Mouse (Mus musculus) E14TG2a.4 (cell line): Measurements from ENCODE around the gene Ppm1e.

ENCODE experiments used
- H3K27me3 ChIP-seq: 2 replicates; pipeline ENCODE4 v1.6.1; 2014; ENCODE audit warnings: low read length, control low read depth; ENCODE audit not compliant: insufficient read depth
- H3K36me3 ChIP-seq: 2 replicates; pipeline ENCODE4 v1.6.1; 2014; ENCODE audit warnings: low read length, control low read depth; ENCODE audit not compliant: insufficient read depth
- H3K4me1 ChIP-seq: replicated peaks from 2 replicates; pipeline ENCODE4 v1.6.1; 2014; ENCODE audit warnings: low read depth, low read length, control low read depth
- H3K4me3 ChIP-seq: replicated peaks from 2 replicates; pipeline ENCODE4 v1.5.1; 2014; ENCODE audit warnings: mild to moderate bottlenecking, low read length
- H3K9me3 ChIP-seq: 2 replicates; pipeline ENCODE4 v1.6.1; 2014; ENCODE audit warnings: low read length, control low read depth
- CTCF ChIP-seq: conservative IDR thresholded peaks from 2 replicates; pipeline ENCODE4 v1.5.1; 2014; ENCODE audit warnings: low read length
- NANOG ChIP-seq: IDR thresholded peaks from 2 replicates; pipeline ENCODE4 v1.6.1; 2014; ENCODE audit warnings: borderline replicate concordance, low read length, mixed read lengths
- POU5F1 ChIP-seq: IDR thresholded peaks from 2 replicates; pipeline ENCODE4 v1.6.1; 2014; ENCODE audit warnings: low read length, borderline replicate concordance

The Ppm1e gene

DNA sequence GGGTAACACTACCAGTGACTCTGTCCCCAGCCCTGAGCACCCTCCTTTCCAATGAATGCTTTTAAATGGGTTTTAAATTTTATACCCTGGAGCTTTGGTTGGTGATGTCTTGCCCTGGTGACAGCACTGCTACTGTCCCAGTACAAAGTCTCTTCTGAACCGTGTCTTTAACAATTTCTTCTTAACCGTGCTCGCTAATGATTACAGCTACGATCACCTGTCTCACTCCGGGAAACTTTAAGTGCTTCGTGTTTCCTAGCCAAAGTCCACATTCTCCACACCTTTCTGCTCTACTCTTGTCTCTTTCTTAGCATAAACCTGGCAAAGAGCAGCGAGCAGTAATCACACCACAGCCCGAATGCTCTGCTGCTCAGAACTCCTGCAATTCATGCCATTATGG is 69.5 kb downstream of the Ppm1e start:
- Histone ChIP-seq H3K27me3 (no peaks in the 10 kb centered on the region; the same call in 1 of the 2 replicates), H3K9me3 (no peaks in the 10 kb centered on the region), H3K4me1 (no peaks in the 10 kb centered on the region), H3K4me3 (no peak overlapping the region), H3K36me3 (no peaks in the 10 kb centered on the region)
- TF ChIP-seq CTCF (no peak), NANOG (no peak), POU5F1 (no peak)

DNA sequence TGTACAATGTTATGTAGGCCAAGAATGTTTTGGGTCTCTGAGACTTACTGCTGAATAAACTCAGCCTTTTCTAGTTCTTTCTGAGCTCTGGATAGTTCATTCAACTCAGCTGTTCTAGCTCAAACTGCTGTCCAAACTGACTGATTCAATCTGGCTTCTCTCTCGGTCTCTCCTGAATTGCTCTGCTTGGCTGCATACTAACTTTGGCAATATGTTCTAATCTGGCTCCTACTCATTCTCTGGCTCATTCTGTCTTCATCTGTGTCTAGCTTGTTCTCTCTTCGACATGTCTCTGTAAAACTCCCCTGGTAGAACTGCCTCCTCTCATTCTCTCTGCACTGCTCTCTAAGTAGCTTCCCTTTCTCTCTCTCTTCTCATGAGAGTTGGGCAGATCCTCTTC is 72.6 kb downstream of the Ppm1e start:
- TF ChIP-seq POU5F1, result no peak
- no peak for TF ChIP-seq CTCF
- TF ChIP-seq NANOG, result no peak
- H3K27me3 ChIP-seq, result no peaks in the 10 kb centered on the region
- H3K9me3 ChIP-seq, result no peaks in the 10 kb centered on the region
- H3K36me3 ChIP-seq, result no peaks in the 10 kb centered on the region
- no peak overlapping the region for H3K4me3 ChIP-seq
- no peaks in the 10 kb centered on the region for H3K4me1 ChIP-seq

DNA sequence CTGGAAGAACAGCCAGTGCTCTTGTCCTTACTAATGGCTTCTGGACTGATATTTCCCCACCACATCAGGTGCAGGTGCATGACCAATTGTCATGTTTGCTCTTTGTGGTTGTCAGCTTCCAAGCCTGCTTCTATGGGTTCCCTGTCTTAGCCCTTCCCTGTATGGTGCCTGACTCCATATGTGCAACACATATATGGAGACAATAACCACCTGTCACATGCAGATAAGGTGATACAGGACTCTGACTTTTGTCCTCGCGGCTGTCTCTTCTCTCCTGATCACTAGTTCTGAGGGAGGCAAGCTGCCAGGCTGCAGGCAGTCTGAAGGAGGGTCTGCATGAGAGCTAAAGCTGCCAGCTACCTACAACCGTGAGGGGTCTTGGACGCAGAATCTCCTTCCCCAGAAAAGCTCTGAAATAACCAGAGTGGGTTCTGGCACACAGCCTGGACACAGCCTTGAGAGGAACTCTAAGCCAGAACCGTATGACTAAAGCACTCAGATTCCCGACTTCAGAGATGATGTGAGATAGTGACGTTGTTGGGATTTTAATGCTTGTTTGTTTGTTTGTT is 76.8 kb downstream of the Ppm1e start:
- Histone ChIP-seq H3K9me3 (no peaks in the 10 kb centered on the region), H3K4me3 (no peak overlapping the region), H3K36me3 (no peaks in the 10 kb centered on the region), H3K27me3 (no peaks in the 10 kb centered on the region), H3K4me1 (no peaks in the 10 kb centered on the region; the same call in 1 of the 2 replicates)
- no peak for TF ChIP-seq POU5F1
- no peak for TF ChIP-seq NANOG
- no peak for TF ChIP-seq CTCF

DNA sequence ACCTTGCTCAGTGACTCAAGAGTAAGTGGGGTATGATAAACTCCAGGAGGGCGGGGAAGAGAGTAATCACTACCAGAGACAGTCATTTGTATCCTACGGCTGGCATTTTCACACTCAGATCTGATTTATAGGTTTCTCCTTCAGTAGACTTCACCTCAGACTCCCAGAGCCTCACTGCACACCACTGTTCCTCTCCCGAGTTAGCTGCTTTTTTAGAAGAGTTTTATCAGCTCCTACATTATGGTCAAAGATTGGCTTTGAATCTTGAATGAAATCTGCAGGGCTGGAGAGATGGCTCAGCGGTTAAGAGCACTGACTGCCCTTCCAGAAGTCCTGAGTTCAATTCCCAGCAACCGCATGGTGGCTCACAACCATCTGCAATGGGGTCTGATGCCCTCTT is 79.4 kb downstream of the Ppm1e start:
- no peak overlapping the region for H3K4me3 ChIP-seq
- no peak for TF ChIP-seq NANOG
- TF ChIP-seq POU5F1, result no peak
- no peak for TF ChIP-seq CTCF
- no peaks in the 10 kb centered on the region; the same call in 1 of the 2 replicates for H3K4me1 ChIP-seq
- H3K9me3 ChIP-seq, result no peaks in the 10 kb centered on the region
- no peaks in the 10 kb centered on the region for H3K36me3 ChIP-seq
- no peaks in the 10 kb centered on the region for H3K27me3 ChIP-seq

DNA sequence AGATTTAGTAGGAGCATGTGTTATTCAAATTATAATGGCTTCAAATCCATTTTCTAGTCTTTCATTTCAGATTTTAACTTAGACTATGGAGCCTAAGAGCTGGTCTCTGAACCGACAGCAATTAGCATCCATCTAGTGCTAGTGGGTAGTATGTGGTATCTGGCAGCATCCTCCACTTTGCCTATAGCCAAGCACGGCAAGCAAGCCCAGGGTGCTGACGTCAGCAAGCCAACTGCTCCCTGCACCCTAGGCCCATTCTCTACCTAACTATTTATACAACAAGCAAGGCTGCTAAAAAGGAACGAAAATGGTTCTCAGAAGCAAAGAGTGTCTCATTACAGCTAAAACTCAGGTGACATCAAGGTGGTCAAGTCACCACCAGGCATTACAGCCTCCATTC is 80.0 kb downstream of the Ppm1e start:
- Histone ChIP-seq H3K9me3 (no peaks in the 10 kb centered on the region), H3K36me3 (no peaks in the 10 kb centered on the region), H3K27me3 (no peaks in the 10 kb centered on the region), H3K4me3 (no peak overlapping the region), H3K4me1 (no peaks in the 10 kb centered on the region; the same call in 1 of the 2 replicates)
- TF ChIP-seq NANOG (no peak), POU5F1 (no peak), CTCF (no peak)

DNA sequence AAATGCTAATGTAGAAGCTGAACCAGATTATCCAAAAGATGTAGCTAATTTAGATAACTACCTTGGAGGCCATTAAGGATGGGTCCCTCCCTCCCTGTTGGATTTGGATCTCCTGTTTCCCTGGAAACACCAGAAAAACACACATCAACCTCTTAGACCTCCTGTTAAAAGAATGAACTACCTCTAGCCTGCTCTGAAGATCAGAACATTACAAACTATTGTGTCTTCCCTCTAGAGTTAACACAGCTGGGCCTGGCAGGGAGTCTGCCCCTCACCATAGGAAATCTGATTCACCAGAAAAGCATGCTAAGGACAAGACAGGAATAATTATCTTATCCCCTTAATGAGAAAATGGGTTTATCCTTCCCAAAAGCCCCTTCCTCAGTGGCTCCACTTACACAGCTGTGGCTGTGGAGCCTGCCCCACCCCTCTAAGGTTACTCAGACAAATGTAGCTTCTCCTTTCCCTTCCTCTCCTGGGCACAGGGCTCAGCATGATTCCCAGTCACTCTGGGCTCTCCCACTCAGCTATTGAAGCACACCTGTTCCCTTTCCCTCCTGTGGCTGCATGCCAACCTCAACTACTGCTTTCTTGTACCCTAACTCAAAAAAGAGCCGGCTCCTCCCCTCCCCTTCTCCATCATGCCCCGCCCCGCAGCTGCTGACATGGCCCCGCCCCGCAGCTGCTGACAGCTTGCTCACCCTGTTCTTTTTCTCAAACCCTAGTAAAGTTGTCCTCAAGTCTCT is 82.4 kb downstream of the Ppm1e start:
- TF ChIP-seq POU5F1 (no peak), NANOG (no peak), CTCF (no peak)
- Histone ChIP-seq H3K36me3 (no peaks in the 10 kb centered on the region), H3K27me3 (no peaks in the 10 kb centered on the region), H3K9me3 (no peaks in the 10 kb centered on the region), H3K4me3 (no peak overlapping the region), H3K4me1 (no peaks in the 10 kb centered on the region; the same call in 1 of the 2 replicates)

DNA sequence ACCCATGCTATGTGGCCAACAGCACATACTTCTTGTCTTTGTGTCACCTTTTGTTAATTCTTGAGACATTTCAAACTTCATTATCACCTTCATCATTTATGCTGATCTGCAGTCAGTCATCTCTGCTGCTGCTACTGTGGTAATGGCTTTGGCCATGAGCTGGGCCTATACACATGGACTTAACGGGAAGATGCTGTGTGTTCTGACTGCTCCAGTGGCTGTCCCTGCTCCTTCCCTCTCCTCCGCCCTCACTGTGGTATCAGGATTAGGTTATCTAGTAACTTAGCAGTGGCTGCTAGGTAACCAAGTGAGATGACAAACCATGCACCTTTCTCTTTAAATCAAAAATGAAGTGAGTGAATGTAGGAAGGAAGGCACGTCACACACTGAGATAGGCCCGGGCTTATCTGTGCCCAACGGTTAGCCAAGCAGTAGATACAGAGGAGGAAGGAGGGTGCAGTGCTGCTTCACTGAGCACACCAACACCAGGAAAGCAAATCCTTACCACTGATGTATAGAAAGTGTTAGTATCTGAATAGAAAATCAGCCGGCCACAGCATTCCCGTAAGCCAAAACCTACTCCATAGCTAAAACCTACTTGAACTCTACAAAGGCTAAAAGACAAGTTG is 83.3 kb downstream of the Ppm1e start:
- Histone ChIP-seq H3K4me1 (no peaks in the 10 kb centered on the region; the same call in 1 of the 2 replicates), H3K36me3 (no peaks in the 10 kb centered on the region), H3K27me3 (no peaks in the 10 kb centered on the region), H3K4me3 (no peak overlapping the region), H3K9me3 (no peaks in the 10 kb centered on the region)
- TF ChIP-seq NANOG, result no peak
- no peak for TF ChIP-seq CTCF
- TF ChIP-seq POU5F1, result no peak

DNA sequence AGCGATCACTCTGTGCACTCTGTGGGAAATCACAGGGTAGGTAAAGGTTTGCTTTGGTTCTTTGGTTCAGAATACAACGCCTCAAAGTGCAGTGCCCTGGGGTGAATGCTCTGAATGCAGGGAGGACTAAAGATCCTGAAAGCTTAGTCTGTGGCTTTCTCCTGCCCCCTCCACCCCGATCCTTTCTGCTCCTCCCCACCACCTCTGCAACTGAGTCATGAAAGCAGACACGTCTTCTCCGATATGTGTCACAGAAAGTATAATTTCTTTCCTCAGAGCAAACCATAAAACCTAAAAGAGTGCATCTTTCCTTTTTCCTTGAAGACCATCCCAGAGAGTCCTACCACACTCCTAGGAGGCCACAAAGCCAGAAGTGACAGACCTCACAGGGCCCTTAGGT is 86.1 kb downstream of the Ppm1e start:
- TF ChIP-seq CTCF (no peak), NANOG (no peak), POU5F1 (no peak)
- no peaks in the 10 kb centered on the region; the same call in 1 of the 2 replicates for H3K4me1 ChIP-seq
- H3K36me3 ChIP-seq, result no peaks in the 10 kb centered on the region
- H3K9me3 ChIP-seq, result no peaks in the 10 kb centered on the region
- no peak overlapping the region for H3K4me3 ChIP-seq
- H3K27me3 ChIP-seq, result no peaks in the 10 kb centered on the region

DNA sequence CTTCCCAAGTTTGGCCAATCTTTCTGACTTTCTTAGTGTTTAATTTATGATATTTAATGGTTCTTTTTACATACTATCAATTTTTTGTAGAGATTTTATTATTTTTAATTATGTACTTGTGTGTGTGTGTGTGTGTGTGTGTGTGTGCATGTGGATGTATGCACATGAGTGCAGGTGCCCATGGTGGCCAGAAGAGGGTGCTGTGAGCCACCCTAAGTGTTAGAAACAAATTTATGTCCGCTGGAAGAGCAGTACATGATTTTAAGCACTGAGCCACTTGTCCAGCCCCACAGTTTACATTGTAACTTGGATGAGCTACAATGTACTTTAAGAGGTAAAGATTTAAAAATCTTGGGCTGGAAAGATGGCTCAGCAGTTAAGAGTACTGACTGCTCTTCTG is 87.3 kb downstream of the Ppm1e start:
- TF ChIP-seq CTCF (peak; percentile 29), POU5F1 (no peak), NANOG (no peak)
- no peaks in the 10 kb centered on the region for H3K36me3 ChIP-seq
- no peaks in the 10 kb centered on the region for H3K9me3 ChIP-seq
- H3K27me3 ChIP-seq, result no peaks in the 10 kb centered on the region
- H3K4me3 ChIP-seq, result no peak overlapping the region
- no peaks in the 10 kb centered on the region; the same call in 1 of the 2 replicates for H3K4me1 ChIP-seq
